Mouse (Mus musculus) T-helper 17 cell (primary cell): ENCODE data around the gene Ift122.

Experiments used
- in situ Hi-C, 2 experiments: fragments of 300-600 bp; cut with MboI, MseI; formaldehyde crosslinking; loops; 1 replicate in 1 of 2; 2 replicates in 1 of 2; pipeline ENCODE4 v1.15.1; 2025; ENCODE audit warnings: high pct_unique_total_duplicates in 2 of 2

Ift122 gene

GRCm38 (mm10) chr6:115955169-115955568, 101.9 kb downstream of the Ift122 start:
- in situ Hi-C loops = no loop called here

GRCm38 (mm10) chr6:115955664-115956063, 102.4 kb downstream of the Ift122 start:
- in situ Hi-C loops = no loop called here

GRCm38 (mm10) chr6:115956418-115956921, 103.2 kb downstream of the Ift122 start:
- in situ Hi-C loops = no loop called here

GRCm38 (mm10) chr6:115956922-115957601, 103.8 kb downstream of the Ift122 start:
- in situ Hi-C loops = no loop called here

- in situ Hi-C loops = no loop called here
Measured at GRCm38 (mm10) chr6:115957681-115958080, 104.4 kb downstream of the Ift122 start.

- in situ Hi-C loops = no loop called here
Measured at GRCm38 (mm10) chr6:115958445-115958844, 105.2 kb downstream of the Ift122 start.

GRCm38 (mm10) chr6:115959151-115959691, 106.0 kb downstream of the Ift122 start:
- in situ Hi-C loops = no loop called here

- in situ Hi-C loops = no loop called here
Measured at GRCm38 (mm10) chr6:115960322-115960721, 107.1 kb downstream of the Ift122 start.

GRCm38 (mm10) chr6:115961743-115962142, 108.5 kb downstream of the Ift122 start:
- in situ Hi-C loops = no loop called here

- in situ Hi-C loops = no loop called here
Measured at GRCm38 (mm10) chr6:115962439-115963085, 109.3 kb downstream of the Ift122 start.

GRCm38 (mm10) chr6:115963656-115964055, 110.4 kb downstream of the Ift122 start:
- in situ Hi-C loops = no loop called here

GRCm38 (mm10) chr6:115966227-115966966, 113.1 kb downstream of the Ift122 start:
- in situ Hi-C loops = loop anchor here in 1 of 2 experiments (5.0 kb wide), 1 partner anchor 59 kb away; no protein-coding TSS in a partner anchor

- in situ Hi-C loops = loop anchor here in 1 of 2 experiments (5.0 kb wide), 1 partner anchor 60 kb away; no protein-coding TSS in a partner anchor
Measured at GRCm38 (mm10) chr6:115967291-115967880, 114.1 kb downstream of the Ift122 start.

- in situ Hi-C loops = loop anchor here in 1 of 2 experiments (5.0 kb wide), 1 partner anchor 61 kb away; no protein-coding TSS in a partner anchor
Measured at GRCm38 (mm10) chr6:115968086-115968485, 114.8 kb downstream of the Ift122 start.

GRCm38 (mm10) chr6:115968700-115969099, 115.4 kb downstream of the Ift122 start:
- in situ Hi-C loops = loop anchor here in 1 of 2 experiments (5.0 kb wide), 1 partner anchor 61 kb away; no protein-coding TSS in a partner anchor

GRCm38 (mm10) chr6:115969103-115969502, 115.8 kb downstream of the Ift122 start:
- in situ Hi-C loops = loop anchor here in 1 of 2 experiments (5.0 kb wide), 1 partner anchor 62 kb away; no protein-coding TSS in a partner anchor

GRCm38 (mm10) chr6:115969952-115970351, 116.7 kb downstream of the Ift122 start:
- in situ Hi-C loops = loop anchor here in 1 of 2 experiments (5.0 kb wide), 1 partner anchor 63 kb away; no protein-coding TSS in a partner anchor

- in situ Hi-C loops = no loop called here
Measured at GRCm38 (mm10) chr6:115971273-115972060, 118.2 kb downstream of the Ift122 start.

GRCm38 (mm10) chr6:115972083-115972764, 119.0 kb downstream of the Ift122 start:
- in situ Hi-C loops = no loop called here
